Mouse (Mus musculus) gastrocnemius, adult 18-20 months (tissue): ENCODE data around the gene Peg10. TPM values are rescaled to one million over a fixed set of nuclear protein-coding genes. Genes with fewer than 3 reads are reported as not detected.
"Not testable (repeated sequence)": the region's sequence is repeated elsewhere in the genome, so short reads cannot be mapped to it uniquely, and the experiment has no call there.

Source experiments
- DNase-seq: peaks from one replicate; pipeline ENCODE4 v3.0.0; 2021; ENCODE audit warnings: low spot score
- total RNA-seq, 2 experiments: library from RNA; stranded (reverse); gene quantifications; 2 replicates each; pipeline ENCODE4 v1.2.3; 2021

The Peg10 gene
- total RNA-seq, 2 experiments from 2014 or later: 1.1 to 1.3 TPM

GRCm38 (mm10) chr6:4748506-4748961 lies 1.4 kb downstream of the Peg10 start:
- peak; percentile 7 for DNase-seq

GRCm38 (mm10) chr6:4749091-4749490 lies 2.0 kb downstream of the Peg10 start:
- DNase-seq: peak; percentile 95

DNA sequence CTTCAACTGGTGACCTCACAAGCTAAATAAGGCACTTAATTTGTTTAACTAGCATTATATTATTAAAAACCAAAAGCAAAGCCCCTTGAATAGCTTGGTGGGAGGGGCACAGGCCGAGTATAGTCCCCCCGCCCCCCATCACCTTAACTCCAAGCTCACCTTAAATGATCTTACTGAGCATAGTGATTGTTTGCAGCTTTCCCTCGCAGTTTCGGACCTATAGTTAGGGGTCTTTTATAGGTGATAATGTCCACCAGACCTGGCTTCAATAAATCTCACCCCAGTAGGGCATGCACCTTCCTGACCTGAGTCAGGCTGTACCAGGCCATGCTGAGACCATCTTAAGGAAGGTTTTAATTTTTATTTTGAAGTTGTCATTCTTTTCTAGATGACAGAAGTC lies 4.2 kb downstream of the Peg10 start:
- DNase-seq: no peak

GRCm38 (mm10) chr6:4754286-4754685 lies 7.2 kb downstream of the Peg10 start:
- no peak for DNase-seq

GRCm38 (mm10) chr6:4754886-4755285 lies 7.8 kb downstream of the Peg10 start:
- DNase-seq: no peak

GRCm38 (mm10) chr6:4761415-4762142 lies 14.5 kb downstream of the Peg10 start:
- DNase-seq: not testable (repeated sequence)

DNA sequence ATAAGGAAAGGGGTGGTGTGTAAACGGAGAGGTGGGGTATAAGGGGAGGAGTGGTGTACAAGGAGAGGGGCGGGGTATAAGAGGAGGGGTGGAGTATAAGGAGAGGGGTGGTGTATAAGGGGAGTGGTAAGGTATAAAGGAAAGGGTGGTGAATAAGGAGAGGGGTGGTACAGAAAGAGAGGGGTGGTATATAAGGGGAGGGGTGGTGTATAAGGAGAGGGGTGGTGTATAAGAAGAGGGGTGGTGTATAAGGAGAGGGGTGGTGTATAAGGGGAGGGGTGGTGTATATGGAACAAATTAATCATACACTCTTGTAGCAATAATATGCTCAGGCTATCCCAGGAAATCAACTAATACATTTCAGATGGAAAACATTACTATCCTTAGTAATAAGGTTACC lies 15.1 kb downstream of the Peg10 start:
- DNase-seq: no peak

DNA sequence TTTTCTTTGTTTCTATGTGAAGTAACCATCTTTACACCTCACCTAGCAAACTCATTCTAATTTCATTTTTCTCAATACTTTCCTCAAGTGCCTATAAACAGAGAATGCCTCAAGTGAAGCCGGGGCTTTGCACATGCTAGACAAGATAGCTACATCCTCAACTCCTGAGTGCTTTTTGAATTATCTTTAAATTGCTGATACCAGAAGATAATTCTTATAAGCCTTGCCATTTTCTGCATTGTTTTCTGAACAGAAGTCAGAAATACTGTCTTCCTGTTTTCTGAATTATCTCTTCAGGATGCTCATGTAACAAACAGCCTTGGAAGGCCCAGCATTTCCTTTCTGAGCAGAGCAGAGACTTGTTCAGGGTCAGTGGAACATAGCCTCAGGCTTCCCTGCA lies 49.2 kb downstream of the Peg10 start:
- no peak for DNase-seq

- DNase-seq: not testable (repeated sequence)
Measured at GRCm38 (mm10) chr6:4797317-4797716, 50.2 kb downstream of the Peg10 start.

GRCm38 (mm10) chr6:4798382-4798781 lies 51.3 kb downstream of the Peg10 start:
- DNase-seq: no peak

DNA sequence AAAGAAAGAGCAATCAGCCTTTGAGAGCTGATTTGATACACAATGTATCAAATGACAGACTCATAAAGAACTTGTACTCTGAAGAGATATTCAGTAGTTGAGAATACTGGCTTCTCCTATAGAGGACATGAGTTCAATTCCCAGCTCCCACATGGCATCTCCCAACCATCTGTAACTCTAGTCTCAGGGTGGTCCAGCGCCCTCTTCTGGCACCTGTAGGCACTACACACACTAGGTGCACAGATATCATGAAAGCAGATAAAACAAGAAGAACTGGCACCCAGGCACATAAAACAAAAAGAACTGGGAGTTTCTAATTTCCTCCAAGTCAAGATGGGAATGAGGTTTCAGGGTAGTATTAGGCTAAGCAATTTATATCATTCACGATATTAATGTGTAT lies 52.3 kb downstream of the Peg10 start:
- DNase-seq: no peak

DNA sequence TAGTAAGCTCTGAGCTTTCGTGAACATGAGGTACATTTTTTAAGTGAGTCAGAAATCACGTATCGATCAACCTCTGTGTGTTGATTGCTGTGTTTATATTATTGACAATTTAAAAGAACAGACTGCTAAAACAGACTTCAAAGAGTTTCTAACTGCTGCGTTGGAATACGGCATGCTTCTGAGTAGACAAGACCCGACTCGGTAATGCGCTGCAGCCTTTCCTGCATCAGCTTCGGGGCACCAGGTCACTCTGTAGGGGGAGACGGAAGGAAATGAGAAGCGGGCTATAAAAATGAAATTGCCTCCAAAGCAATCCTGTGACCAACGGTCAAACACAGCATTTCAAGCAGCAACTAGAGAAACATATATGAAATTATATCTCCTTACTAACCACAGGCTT lies 59.9 kb downstream of the Peg10 start:
- DNase-seq: no peak

Other genes starting within 250 kb of the Peg10 start
- 10 to 100 TPM; 67.9 to 81.6 TPM for gene Col1a2, start 242.5 kb upstream of the Peg10 start, total RNA-seq
- 10 to 100 TPM; 17.2 to 23.4 TPM for gene Casd1, start 146.5 kb upstream of the Peg10 start, total RNA-seq
- gene Sgce, start 99 bp upstream of the Peg10 start, total RNA-seq: 10 to 100 TPM in 1 of 2 experiments, 1 to 10 TPM in 1; 7.6 to 10.5 TPM
- gene Ppp1r9a, start 155.6 kb downstream of the Peg10 start, total RNA-seq: 1 to 10 TPM; 1.2 to 1.4 TPM